Mouse (Mus musculus) ES-Bruce4 (cell line): ENCODE measurements around the gene Lrriq3. TPM values are rescaled to one million over a fixed set of nuclear protein-coding genes. Genes with fewer than 3 reads are reported as not detected.

Experiments used
- H3K27ac ChIP-seq: 2 replicates; pipeline ENCODE4 v1.5.1; 2012; ENCODE audit warnings: low read length, inconsistent platforms; ENCODE audit not compliant: insufficient read depth
- H3K27me3 ChIP-seq: 2 replicates; pipeline ENCODE4 v1.6.1; 2012; ENCODE audit warnings: mild to moderate bottlenecking, low read length, inconsistent platforms; ENCODE audit not compliant: control insufficient read depth, poor library complexity, insufficient read depth, severe bottlenecking
- H3K36me3 ChIP-seq: 2 replicates; pipeline ENCODE4 v1.6.1; 2012; ENCODE audit warnings: inconsistent platforms, mild to moderate bottlenecking, low read length, moderate library complexity; ENCODE audit not compliant: control insufficient read depth, poor library complexity, insufficient read depth, severe bottlenecking
- H3K4me1 ChIP-seq: one replicate; pipeline ENCODE4 v1.8.1; 2011; ENCODE audit warnings: low read length; ENCODE audit not compliant: control insufficient read depth, insufficient read depth
- H3K4me3 ChIP-seq: 2 replicates; pipeline ENCODE4 v1.5.1; 2011; ENCODE audit warnings: low read depth, mild to moderate bottlenecking, low read length
- H3K9ac ChIP-seq: 2 replicates; pipeline ENCODE4 v1.6.1; 2012; ENCODE audit warnings: low read depth, mild to moderate bottlenecking, inconsistent platforms; ENCODE audit not compliant: poor library complexity, severe bottlenecking
- H3K9me3 ChIP-seq: replicated peaks from 2 replicates; pipeline ENCODE4 v1.6.1; 2012; ENCODE audit warnings: mild to moderate bottlenecking, low read length, inconsistent platforms; ENCODE audit not compliant: control insufficient read depth, poor library complexity, insufficient read depth, severe bottlenecking
- CTCF ChIP-seq: IDR thresholded peaks from one replicate; pipeline ENCODE4 v1.8.1; 2011; ENCODE audit warnings: low read depth, low read length
- EP300 ChIP-seq: IDR thresholded peaks from 2 replicates; pipeline ENCODE4 v1.6.1; 2011; ENCODE audit warnings: low read depth, low read length; ENCODE audit not compliant: insufficient read depth
- POLR2A ChIP-seq: IDR thresholded peaks from one replicate; pipeline ENCODE4 v1.8.1; 2011; ENCODE audit warnings: low read length; ENCODE audit not compliant: insufficient read depth
- polyA plus RNA-seq: library from polyadenylated mRNA; stranded (reverse); fragments of >200 nt; gene quantifications from 2 replicates; pipeline ENCODE4 v1.2.4, GENCODE M21; 2011; ENCODE audit warnings: low read depth; ENCODE audit not compliant: missing spikeins, insufficient read depth, insufficient read length

Gene Lrriq3
- polyA plus RNA-seq, 1 experiment = 0.75 TPM

DNA sequence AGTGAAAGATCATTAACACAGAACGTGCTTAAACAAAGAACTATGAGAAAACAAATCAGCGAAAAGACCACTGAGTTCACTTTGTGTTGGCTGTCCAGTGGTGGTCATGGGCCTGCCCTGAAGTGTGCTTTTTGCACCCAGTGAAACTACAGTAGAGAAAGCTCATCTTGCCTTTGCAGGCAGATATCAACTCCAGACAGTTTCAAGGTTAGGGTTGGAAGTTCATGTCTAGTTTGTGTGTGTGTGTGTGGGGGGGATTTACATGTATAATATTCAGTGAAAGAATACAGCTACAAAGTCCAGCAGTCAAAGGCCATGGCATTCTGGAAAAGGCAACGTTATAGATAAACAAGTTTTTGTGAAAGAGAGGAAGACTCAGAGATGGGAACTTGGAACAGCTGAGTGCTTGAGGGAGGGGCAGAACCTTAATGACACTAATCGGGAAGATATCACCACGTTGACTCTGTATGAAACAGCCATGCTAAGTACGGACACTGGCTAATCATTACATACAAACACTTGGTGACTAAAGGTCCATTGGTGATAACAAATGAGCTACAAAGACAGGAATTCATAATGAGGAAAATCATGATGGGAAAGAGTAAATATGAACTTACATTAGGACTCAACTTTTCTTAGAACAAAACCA, 34.3 kb upstream of the Lrriq3 start:
- no peak overlapping the region for H3K9ac ChIP-seq
- no peaks in the 10 kb centered on the region for H3K27me3 ChIP-seq
- no peaks in the 10 kb centered on the region for H3K36me3 ChIP-seq
- no peak overlapping the region for H3K27ac ChIP-seq
- TF ChIP-seq CTCF (no peak), EP300 (no peak), POLR2A (no peak)
- no peak overlapping the region for H3K4me3 ChIP-seq
- no peaks in the 10 kb centered on the region for H3K4me1 ChIP-seq
- no peaks in the 10 kb centered on the region for H3K9me3 ChIP-seq

DNA sequence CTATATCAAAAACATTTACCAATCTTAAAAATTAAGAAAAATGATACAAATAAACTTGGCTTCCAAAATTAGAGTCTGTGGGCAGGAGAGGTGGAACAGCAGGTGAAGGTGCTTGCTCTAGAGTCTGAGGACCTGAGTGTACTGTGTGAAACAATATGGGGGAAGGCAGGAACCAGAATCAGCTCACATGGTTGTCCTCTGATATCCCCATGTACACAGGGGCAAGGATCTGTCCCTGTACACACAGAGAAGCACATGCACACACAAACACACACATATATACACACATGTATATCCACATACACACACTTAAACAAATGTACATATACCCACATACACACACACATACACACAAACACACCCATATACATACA, 33.8 kb upstream of the Lrriq3 start:
- H3K4me3 ChIP-seq = no peak overlapping the region
- H3K27me3 ChIP-seq = no peaks in the 10 kb centered on the region
- no peaks in the 10 kb centered on the region for H3K4me1 ChIP-seq
- no peaks in the 10 kb centered on the region for H3K9me3 ChIP-seq
- H3K27ac ChIP-seq = no peak overlapping the region
- no peaks in the 10 kb centered on the region for H3K36me3 ChIP-seq
- no peak for TF ChIP-seq POLR2A
- TF ChIP-seq EP300 = no peak
- no peak overlapping the region for H3K9ac ChIP-seq

DNA sequence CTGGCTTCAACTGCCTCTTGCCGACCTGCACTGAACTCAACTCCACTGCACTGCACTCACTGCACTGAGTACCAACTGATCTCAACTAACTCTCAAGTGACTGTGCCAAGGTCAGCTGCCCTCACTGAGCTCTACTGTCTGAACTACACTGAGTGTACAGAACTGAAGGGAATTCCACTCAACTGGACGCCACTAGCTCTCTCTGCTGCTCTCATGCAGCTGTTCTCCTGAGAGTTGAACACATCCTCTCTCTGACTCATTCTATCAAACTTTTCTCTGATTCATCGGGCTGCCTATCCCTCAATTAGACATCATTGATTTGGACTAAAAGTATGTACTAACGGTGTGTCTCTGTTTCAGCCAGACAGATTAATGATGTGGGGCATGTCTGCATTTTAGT, 15.3 kb upstream of the Lrriq3 start:
- no peak overlapping the region for H3K9ac ChIP-seq
- no peaks in the 10 kb centered on the region for H3K4me1 ChIP-seq
- TF ChIP-seq EP300 (no peak), POLR2A (no peak), CTCF (no peak)
- no peaks in the 10 kb centered on the region for H3K9me3 ChIP-seq
- H3K36me3 ChIP-seq = no peaks in the 10 kb centered on the region
- H3K27ac ChIP-seq = no peak overlapping the region
- H3K27me3 ChIP-seq = no peaks in the 10 kb centered on the region
- H3K4me3 ChIP-seq = no peak overlapping the region

DNA sequence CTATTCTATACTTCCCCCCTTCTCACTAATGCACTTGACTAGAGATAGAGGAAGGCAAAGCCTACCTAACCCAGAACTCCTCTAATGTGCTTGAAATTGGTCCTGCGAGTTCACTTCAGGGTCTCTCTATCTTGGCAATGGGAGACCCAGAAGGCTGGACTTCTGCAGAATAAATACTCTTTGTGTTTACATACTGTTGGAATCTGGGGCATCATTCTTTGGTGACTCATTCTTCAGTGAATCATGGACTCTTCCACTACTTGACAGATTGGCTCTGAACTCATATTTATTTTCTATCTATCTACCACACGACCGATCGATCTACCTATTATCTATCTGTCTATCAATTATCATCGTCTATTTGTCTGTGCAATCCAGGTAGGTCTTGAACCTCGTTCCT, 1.2 kb upstream of the Lrriq3 start:
- Histone ChIP-seq H3K9ac (no peak overlapping the region), H3K27me3 (no peaks in the 10 kb centered on the region), H3K4me1 (peaks cover 1% of the 10 kb centered on the region), H3K27ac (no peak overlapping the region), H3K36me3 (peaks cover under 1% of the 10 kb centered on the region; the same call in 1 of the 2 replicates), H3K9me3 (no peaks in the 10 kb centered on the region), H3K4me3 (no peak overlapping the region)
- TF ChIP-seq CTCF (no peak), POLR2A (no peak)

DNA sequence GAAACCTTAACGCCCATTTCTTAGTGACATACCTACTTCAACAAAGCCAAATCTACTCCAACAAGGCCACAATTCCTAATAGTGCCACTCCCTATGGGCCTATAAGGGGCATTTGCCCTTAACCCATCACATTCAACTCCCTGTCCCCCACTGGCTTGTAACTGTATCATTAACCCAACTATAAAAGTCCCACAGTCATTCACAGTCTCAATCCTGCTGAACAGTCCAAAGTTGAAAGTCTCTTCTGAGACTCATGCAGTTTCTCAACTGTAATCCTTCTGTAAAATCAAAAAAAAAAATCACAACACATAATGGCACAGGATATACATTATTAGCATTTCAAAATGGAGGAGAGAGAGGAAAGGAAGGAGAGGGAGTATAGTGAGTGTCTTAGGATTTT, 6.0 kb downstream of the Lrriq3 start:
- no peak for TF ChIP-seq EP300
- no peak for TF ChIP-seq POLR2A
- TF ChIP-seq CTCF = no peak
- Histone ChIP-seq H3K4me1 (no peaks in the 10 kb centered on the region), H3K9ac (no peak overlapping the region), H3K27me3 (no peaks in the 10 kb centered on the region), H3K9me3 (no peaks in the 10 kb centered on the region), H3K4me3 (no peak overlapping the region), H3K27ac (no peak overlapping the region), H3K36me3 (no peaks in the 10 kb centered on the region)

DNA sequence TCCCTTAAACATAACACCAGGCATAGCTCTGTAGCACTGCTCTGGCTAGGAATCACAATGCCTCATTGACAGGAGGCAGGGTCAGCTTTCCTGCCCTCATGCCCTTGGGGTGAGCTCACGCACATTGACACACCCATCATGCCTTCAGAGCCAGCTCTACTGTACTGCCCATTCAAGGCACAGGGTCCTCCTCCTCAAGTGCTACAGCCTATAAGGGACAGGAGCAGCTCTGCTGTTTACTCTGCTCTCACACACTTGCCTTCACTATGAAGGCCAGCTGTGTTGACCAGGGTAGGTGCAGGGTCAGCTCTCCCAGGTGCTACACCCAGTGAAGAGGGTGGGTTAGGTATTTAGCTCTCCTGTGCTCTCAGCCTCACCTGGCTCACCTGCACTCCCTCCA, 12.7 kb downstream of the Lrriq3 start:
- Histone ChIP-seq H3K9ac (no peak overlapping the region), H3K27me3 (no peaks in the 10 kb centered on the region), H3K4me1 (no peaks in the 10 kb centered on the region), H3K4me3 (no peak overlapping the region), H3K36me3 (no peaks in the 10 kb centered on the region), H3K9me3 (no peaks in the 10 kb centered on the region), H3K27ac (no peak overlapping the region)
- no peak for TF ChIP-seq POLR2A
- no peak for TF ChIP-seq CTCF
- TF ChIP-seq EP300 = no peak
